ENCODE assay signal across 26 mouse cellular contexts in genomic region chr3:87467011-87467410, GRCm38 (mm10). TPM values are rescaled to one million over a fixed set of nuclear protein-coding genes. Genes with fewer than 3 reads are reported as not detected.
"Had no signal": no experiment of that assay in that cellular context is flagged by ENCODE, and none has a peak within 500 bp of the region (broad histone marks: within the 10 kb centered on the region; RNA-seq: fewer than 3 reads in every experiment).

No protein-coding gene starts in this region.

- H3K4me2 ChIP-seq: kidney, embryonic 15.5 days; limb, embryonic 12.5 days; limb, embryonic 15.5 days; liver, embryonic 12.5 days; liver, embryonic 15.5 days; lung, embryonic 15.5 days; midbrain, embryonic 12.5 days; midbrain, embryonic 15.5 days; neural tube, embryonic 13.5 days had no signal

- H3K27me3 ChIP-seq: kidney, embryonic 15.5 days; limb, embryonic 12.5 days; limb, embryonic 15.5 days; liver, embryonic 12.5 days; liver, embryonic 15.5 days; lung, embryonic 15.5 days; midbrain, embryonic 12.5 days; midbrain, embryonic 15.5 days; neural tube, embryonic 13.5 days had no signal

- H3K4me1 ChIP-seq: kidney, embryonic 15.5 days; limb, embryonic 12.5 days; limb, embryonic 15.5 days; liver, embryonic 12.5 days; liver, embryonic 15.5 days; lung, embryonic 15.5 days; midbrain, embryonic 12.5 days; midbrain, embryonic 15.5 days; neural tube, embryonic 13.5 days had no signal

- H3K9ac ChIP-seq: kidney, embryonic 15.5 days; limb, embryonic 12.5 days; limb, embryonic 15.5 days; liver, embryonic 12.5 days; liver, embryonic 15.5 days; lung, embryonic 15.5 days; midbrain, embryonic 12.5 days; midbrain, embryonic 15.5 days; neural tube, embryonic 13.5 days had no signal

- ATAC-seq: liver, embryonic 12.5 days; midbrain, embryonic 15.5 days had no signal

- H3K27ac ChIP-seq: kidney, embryonic 15.5 days; limb, embryonic 12.5 days; limb, embryonic 15.5 days; liver, embryonic 12.5 days; liver, embryonic 15.5 days; lung, embryonic 15.5 days; midbrain, embryonic 12.5 days; midbrain, embryonic 15.5 days; neural tube, embryonic 13.5 days had no signal

- DNase-seq: kidney, adult 2 months; kidney, postnatal 10 days; kidney, postnatal 36 days; layer of hippocampus, postnatal 36 days; left cerebral cortex, postnatal 4 days; lung, adult 18-20 months; lung, postnatal 10 days; lung, postnatal 36 days; retina, postnatal 1 day; thymus, adult 18-20 months; thymus, postnatal 14 days; thymus, postnatal 4 days had no signal

- H3K36me3 ChIP-seq: kidney, embryonic 15.5 days; limb, embryonic 12.5 days; limb, embryonic 15.5 days; liver, embryonic 12.5 days; liver, embryonic 15.5 days; lung, embryonic 15.5 days; midbrain, embryonic 12.5 days; midbrain, embryonic 15.5 days; neural tube, embryonic 13.5 days had no signal

- H3K9me3 ChIP-seq: kidney, embryonic 15.5 days; limb, embryonic 15.5 days; liver, embryonic 12.5 days; liver, embryonic 15.5 days; lung, embryonic 15.5 days; midbrain, embryonic 12.5 days; midbrain, embryonic 15.5 days; neural tube, embryonic 13.5 days had no signal

- H3K4me3 ChIP-seq: kidney, embryonic 15.5 days; limb, embryonic 12.5 days; limb, embryonic 15.5 days; liver, embryonic 12.5 days; liver, embryonic 15.5 days; lung, embryonic 15.5 days; midbrain, embryonic 12.5 days; midbrain, embryonic 15.5 days; myocyte; neural tube, embryonic 13.5 days had no signal

RNA-seq across cellular contexts. Expression of gene Fcrl5, which starts 31.4 kb away (rescaled TPM):
- total RNA-seq: layer of hippocampus, postnatal 36 days; left cerebral cortex, adult 8-10 months; left cerebral cortex, postnatal 4 days had no signal
- polyA plus RNA-seq: kidney, embryonic 15.5 days; limb, embryonic 12.5 days; limb, embryonic 15.5 days; liver, embryonic 12.5 days; liver, embryonic 15.5 days; lung, embryonic 15.5 days; midbrain, embryonic 12.5 days; midbrain, embryonic 15.5 days; myocyte; neural tube, embryonic 13.5 days; small intestine, adult 2 months; stomach, embryonic 16.5 days; testis, adult 2 months had no signal
